Mouse (Mus musculus) liver, postnatal 0 days (tissue): ENCODE results near the gene Mmgt2. TPM values are rescaled to one million over a fixed set of nuclear protein-coding genes. Genes with fewer than 3 reads are reported as not detected.

ENCODE experiments used
- ATAC-seq: fragments of 200-750 bp; cut with Nextera tagmentation; 2 replicates; pipeline ENCODE4 v1.8.0; 2017; ENCODE audit warnings: mild to moderate bottlenecking, moderate library complexity
- DNase-seq: peaks from one replicate; pipeline ENCODE4 v3.0.0-alpha.2; 2016
- H3K27ac ChIP-seq: fragments of 300-500 bp; sonication (generic); 2 replicates; pipeline ENCODE4 v1.5.1; 2014; ENCODE audit warnings: antibody characterized with exemption, moderate library complexity, mild to moderate bottlenecking, low read depth
- H3K27me3 ChIP-seq: fragments of 300-500 bp; sonication (generic); 2 replicates; pipeline ENCODE4 v1.6.1; 2014; ENCODE audit warnings: low read length, control low read depth, mixed read lengths; ENCODE audit not compliant: insufficient read depth
- H3K36me3 ChIP-seq: fragments of 300-500 bp; sonication (generic); replicated peaks from 2 replicates; pipeline ENCODE4 v1.6.1; 2014; ENCODE audit warnings: mild to moderate bottlenecking, control low read depth, low read length, moderate library complexity, mixed read lengths; ENCODE audit not compliant: insufficient read depth
- H3K4me1 ChIP-seq: fragments of 300-500 bp; sonication (generic); 2 replicates; pipeline ENCODE4 v1.6.1; 2014; ENCODE audit warnings: antibody characterized with exemption, mild to moderate bottlenecking, control low read depth; ENCODE audit not compliant: insufficient read depth
- H3K4me2 ChIP-seq: fragments of 300-500 bp; sonication (generic); 2 replicates; pipeline ENCODE4 v1.6.1; 2014; ENCODE audit warnings: low read depth, mild to moderate bottlenecking, low read length, moderate library complexity, mixed read lengths
- H3K4me3 ChIP-seq: fragments of 300-500 bp; sonication (generic); 2 replicates; pipeline ENCODE4 v1.5.1; 2014; ENCODE audit warnings: low read depth, low read length
- H3K9ac ChIP-seq: fragments of 300-500 bp; sonication (generic); replicated peaks from 2 replicates; pipeline ENCODE4 v1.6.1; 2014; ENCODE audit warnings: mild to moderate bottlenecking, moderate library complexity
- H3K9me3 ChIP-seq: fragments of 300-500 bp; sonication (generic); 2 replicates; pipeline ENCODE4 v1.6.1; 2016; ENCODE audit warnings: mild to moderate bottlenecking, control low read depth, low read length, mixed read lengths
- CTCF ChIP-seq: sonication (generic); IDR thresholded peaks from 2 replicates; pipeline ENCODE4 v1.5.1; 2016; ENCODE audit warnings: antibody characterized with exemption, low read depth
- EP300 ChIP-seq: IDR thresholded peaks from 2 replicates; pipeline ENCODE4 v1.6.1; 2016; ENCODE audit warnings: antibody characterized with exemption, low read depth, mild to moderate bottlenecking
- WGBS: fragments of 180-500 bp; shearing (Covaris S2); extraction: QIAGEN DNeasy Blood & Tissue Kit; methylation state at CpG from one replicate; pipeline ENCODE4 v1.1.7; 2014; ENCODE audit not compliant: insufficient replicate concordance; 5-methylcytosine and 5-hydroxymethylcytosine counted together
- polyA plus RNA-seq: library from polyadenylated mRNA; unstranded; fragments of >200 nt; fragmentation: Nextera tagmentation; extraction: Ambion mirVana; gene quantifications from 2 replicates; pipeline ENCODE4 v1.2.1, GENCODE M21; 2015

Gene Mmgt2
- polyA plus RNA-seq, 1 experiment from 2014 or later: 7.8 TPM

GRCm38 (mm10) chr11:62608826-62609675 is 39.4 kb upstream of the Mmgt2 start:
- no peak overlapping the region for H3K9ac ChIP-seq
- DNase-seq (peak; percentile 49), ATAC-seq (peak; percentile 28; the same call in 1 of the 2 replicates)
- peaks cover 38% of the 10 kb centered on the region for H3K36me3 ChIP-seq
- no peaks in the 10 kb centered on the region for H3K27me3 ChIP-seq
- no peak for TF ChIP-seq CTCF
- no peak for TF ChIP-seq EP300
- H3K4me3 ChIP-seq: no peak overlapping the region
- peaks cover 20% of the 10 kb centered on the region for H3K4me1 ChIP-seq
- H3K9me3 ChIP-seq: no peaks in the 10 kb centered on the region
- no peak overlapping the region for H3K27ac ChIP-seq
- no peak overlapping the region for H3K4me2 ChIP-seq
- WGBS: 50% methylated on average over 10 of the region's 10 CpGs

- Histone ChIP-seq H3K4me2 (no peak overlapping the region), H3K9ac (no peak overlapping the region), H3K27me3 (no peaks in the 10 kb centered on the region), H3K36me3 (peaks cover 26% of the 10 kb centered on the region), H3K4me1 (0 out of 2 replicates have a peak, but pooled peaks cover 8% of the 10 kb centered on the region), H3K27ac (no peak overlapping the region), H3K9me3 (no peaks in the 10 kb centered on the region), H3K4me3 (no peak overlapping the region)
- ATAC-seq (no peak), DNase-seq (no peak)
- 74% methylated on average over 6 of the region's 6 CpGs for WGBS
- no peak for TF ChIP-seq CTCF
- TF ChIP-seq EP300: no peak
Measured at GRCm38 (mm10) chr11:62610304-62610703, 38.2 kb upstream of the Mmgt2 start.

DNA sequence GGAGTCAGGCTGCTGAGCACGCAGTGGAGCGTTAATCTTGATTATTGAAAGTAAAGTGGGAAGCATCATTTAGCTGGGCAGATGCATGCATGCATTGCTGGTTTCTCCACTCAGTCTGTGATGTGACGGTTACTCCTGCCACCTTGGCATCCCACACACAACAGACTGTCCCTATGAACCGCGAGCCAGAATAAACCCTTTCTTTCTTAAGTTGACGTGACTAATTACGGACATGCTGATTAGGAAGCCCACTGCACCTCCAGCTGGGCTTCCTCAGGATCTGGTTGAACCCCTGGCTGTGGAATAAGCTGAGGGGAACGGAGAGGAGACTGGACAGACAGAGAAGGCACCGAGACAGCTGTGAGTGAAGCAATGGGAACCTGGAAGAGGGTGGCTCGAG is 35.9 kb upstream of the Mmgt2 start:
- Histone ChIP-seq H3K4me1 (0 out of 2 replicates have a peak, but pooled peaks cover 7% of the 10 kb centered on the region), H3K9me3 (no peaks in the 10 kb centered on the region), H3K36me3 (peaks cover 3% of the 10 kb centered on the region; the same call in 1 of the 2 replicates), H3K27ac (no peak overlapping the region), H3K4me2 (no peak overlapping the region), H3K9ac (no peak overlapping the region), H3K4me3 (no peak overlapping the region), H3K27me3 (no peaks in the 10 kb centered on the region)
- WGBS: 81% methylated on average over 10 of the region's 10 CpGs
- DNase-seq: no peak
- ATAC-seq: no peak
- no peak for TF ChIP-seq CTCF
- TF ChIP-seq EP300: no peak

GRCm38 (mm10) chr11:62613657-62614365 is 34.7 kb upstream of the Mmgt2 start:
- H3K27me3 ChIP-seq: no peaks in the 10 kb centered on the region
- 33% methylated on average over 19 of the region's 19 CpGs for WGBS
- TF ChIP-seq EP300: no peak
- peak; percentile 100 for TF ChIP-seq CTCF
- peak; percentile 91 for DNase-seq
- peak; percentile 84 for ATAC-seq
- H3K9ac ChIP-seq: no peak overlapping the region
- H3K4me2 ChIP-seq: peak overlapping the region; percentile 35; the same call in 1 of the 2 replicates
- no peaks in the 10 kb centered on the region for H3K9me3 ChIP-seq
- no peaks in the 10 kb centered on the region for H3K36me3 ChIP-seq
- H3K27ac ChIP-seq: no peak overlapping the region
- H3K4me1 ChIP-seq: 0 out of 2 replicates have a peak, but pooled peaks cover 4% of the 10 kb centered on the region
- no peak overlapping the region for H3K4me3 ChIP-seq

DNA sequence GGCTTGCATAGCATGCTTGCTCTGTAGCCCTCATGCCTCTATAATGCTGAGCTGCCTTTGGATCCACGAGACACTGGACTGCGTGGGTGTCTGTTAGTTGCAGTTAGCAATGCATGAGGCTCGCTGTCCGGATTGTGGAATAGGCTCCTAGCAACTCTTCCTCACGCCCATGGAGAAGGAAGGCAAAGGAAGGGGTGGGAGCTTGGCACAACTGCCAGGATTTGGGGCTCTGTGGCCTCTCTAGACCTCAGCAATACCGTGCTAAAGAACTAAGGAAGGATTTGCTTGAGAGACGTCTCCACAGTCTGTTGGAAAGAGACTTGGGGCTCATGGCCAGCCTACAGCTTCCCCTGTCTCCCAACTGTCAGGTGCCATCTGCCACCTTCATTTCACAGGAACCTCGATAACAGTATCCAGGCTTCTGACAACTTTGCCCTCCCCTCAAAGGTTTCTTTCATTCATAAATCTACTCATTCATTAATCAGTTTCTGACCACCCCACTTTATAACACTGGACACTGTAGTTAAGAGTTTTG is 33.5 kb upstream of the Mmgt2 start:
- TF ChIP-seq CTCF: no peak
- TF ChIP-seq EP300: no peak
- H3K4me3 ChIP-seq: no peak overlapping the region
- no peaks in the 10 kb centered on the region for H3K36me3 ChIP-seq
- 79% methylated on average over 8 of the region's 8 CpGs for WGBS
- no peak overlapping the region for H3K27ac ChIP-seq
- ATAC-seq (no peak), DNase-seq (no peak)
- H3K4me1 ChIP-seq: 0 out of 2 replicates have a peak, but pooled peaks cover 4% of the 10 kb centered on the region
- H3K4me2 ChIP-seq: no peak overlapping the region
- H3K27me3 ChIP-seq: no peaks in the 10 kb centered on the region
- no peak overlapping the region for H3K9ac ChIP-seq
- H3K9me3 ChIP-seq: no peaks in the 10 kb centered on the region

GRCm38 (mm10) chr11:62615456-62615855 is 33.0 kb upstream of the Mmgt2 start:
- Histone ChIP-seq H3K4me1 (0 out of 2 replicates have a peak, but pooled peaks cover 4% of the 10 kb centered on the region), H3K4me2 (no peak overlapping the region), H3K9me3 (no peaks in the 10 kb centered on the region), H3K4me3 (no peak overlapping the region), H3K27ac (no peak overlapping the region), H3K27me3 (no peaks in the 10 kb centered on the region), H3K36me3 (no peaks in the 10 kb centered on the region), H3K9ac (no peak overlapping the region)
- DNase-seq: no peak
- WGBS: 80% methylated on average over 4 of the region's 4 CpGs
- no peak for ATAC-seq
- TF ChIP-seq CTCF (no peak), EP300 (no peak)
